Mouse (Mus musculus) lung, embryonic 14.5 days (tissue): ENCODE measurements around the gene Svop. TPM values are rescaled to one million over a fixed set of nuclear protein-coding genes. Genes with fewer than 3 reads are reported as not detected.

Source experiments
- ATAC-seq: fragments of 200-750 bp; cut with Nextera tagmentation; 2 replicates; pipeline ENCODE4 v1.8.0; 2017; ENCODE audit warnings: mild to moderate bottlenecking, moderate TSS enrichment, moderate library complexity; ENCODE audit not compliant: insufficient read depth
- DNase-seq: peaks from one replicate; pipeline ENCODE4 v3.0.0-alpha.2; 2015
- H3K27ac ChIP-seq: fragments of 300-500 bp; sonication (generic); 2 replicates; pipeline ENCODE4 v1.5.1; 2014; ENCODE audit warnings: low read depth, mild to moderate bottlenecking, moderate library complexity
- H3K27me3 ChIP-seq: fragments of 300-500 bp; sonication (generic); 2 replicates; pipeline ENCODE4 v1.6.1; 2014; ENCODE audit warnings: low read length, control low read depth; ENCODE audit not compliant: insufficient read depth
- H3K36me3 ChIP-seq: fragments of 300-500 bp; sonication (generic); 2 replicates; pipeline ENCODE4 v1.6.1; 2014; ENCODE audit warnings: control low read depth; ENCODE audit not compliant: insufficient read depth
- H3K4me1 ChIP-seq: fragments of 300-500 bp; sonication (generic); 2 replicates; pipeline ENCODE4 v1.6.1; 2014; ENCODE audit warnings: antibody characterized with exemption, control low read depth; ENCODE audit not compliant: insufficient read depth
- H3K4me2 ChIP-seq: fragments of 300-500 bp; sonication (generic); 2 replicates; pipeline ENCODE4 v1.6.1; 2014; ENCODE audit warnings: mild to moderate bottlenecking
- H3K4me3 ChIP-seq: fragments of 300-500 bp; sonication (generic); 2 replicates; pipeline ENCODE4 v1.5.1; 2014; ENCODE audit warnings: low read depth, low read length
- H3K9ac ChIP-seq: fragments of 300-500 bp; sonication (generic); 2 replicates; pipeline ENCODE4 v1.6.1; 2014
- H3K9me3 ChIP-seq: fragments of 300-500 bp; sonication (generic); 2 replicates; pipeline ENCODE4 v1.6.1; 2016; ENCODE audit warnings: low read depth, low read length, control low read depth
- CTCF ChIP-seq: IDR thresholded peaks from 2 replicates; pipeline ENCODE4 v1.5.1; 2016; ENCODE audit warnings: antibody characterized with exemption, low read depth
- WGBS: fragments of 180-500 bp; shearing (Covaris S2); extraction: QIAGEN DNeasy Blood & Tissue Kit; methylation state at CpG from one replicate; pipeline ENCODE4 v1.1.7; 2014; 5-methylcytosine and 5-hydroxymethylcytosine counted together
- polyA plus RNA-seq: library from polyadenylated mRNA; unstranded; fragments of >200 nt; fragmentation: Nextera tagmentation; extraction: Ambion mirVana; gene quantifications from 2 replicates; pipeline ENCODE4 v1.2.1, GENCODE M21; 2014

Gene Svop
- polyA plus RNA-seq, 1 experiment from 2014 or later, result 0.22 TPM

GRCm38 (mm10) chr5:114102807-114103206 is 11.4 kb upstream of the Svop start:
- no peaks in the 10 kb centered on the region for H3K27me3 ChIP-seq
- peaks cover 9% of the 10 kb centered on the region for H3K4me1 ChIP-seq
- DNase-seq (no peak), ATAC-seq (no peak)
- no peaks in the 10 kb centered on the region for H3K9me3 ChIP-seq
- H3K27ac ChIP-seq, result no peak overlapping the region
- H3K36me3 ChIP-seq, result peaks cover 38% of the 10 kb centered on the region; the same call in 1 of the 2 replicates
- H3K4me3 ChIP-seq, result no peak overlapping the region
- TF ChIP-seq CTCF, result no peak
- 83% methylated on average over 1 of the region's 1 CpGs for WGBS
- H3K4me2 ChIP-seq, result no peak overlapping the region
- H3K9ac ChIP-seq, result no peak overlapping the region

- Histone ChIP-seq H3K4me2 (no peak overlapping the region), H3K9ac (no peak overlapping the region), H3K36me3 (peaks cover 36% of the 10 kb centered on the region; the same call in 1 of the 2 replicates), H3K27me3 (no peaks in the 10 kb centered on the region), H3K4me3 (no peak overlapping the region), H3K27ac (no peak overlapping the region), H3K4me1 (peaks cover 9% of the 10 kb centered on the region), H3K9me3 (no peaks in the 10 kb centered on the region)
- ATAC-seq (no peak), DNase-seq (no peak)
- WGBS, result 83% methylated on average over 4 of the region's 4 CpGs
- no peak for TF ChIP-seq CTCF
Observed at GRCm38 (mm10) chr5:114101873-114102272, 10.5 kb upstream of the Svop start.

GRCm38 (mm10) chr5:114100390-114101099 is 9.2 kb upstream of the Svop start:
- peak overlapping the region; percentile 46; the same call in 1 of the 2 replicates for H3K27ac ChIP-seq

GRCm38 (mm10) chr5:114099709-114100389 is 8.5 kb upstream of the Svop start:
- Histone ChIP-seq H3K4me3 (peak overlapping the region; percentile 91), H3K27ac (peak overlapping the region; percentile 46; the same call in 1 of the 2 replicates), H3K27me3 (no peaks in the 10 kb centered on the region), H3K36me3 (peaks cover 16% of the 10 kb centered on the region; the same call in 1 of the 2 replicates), H3K4me1 (peaks cover 9% of the 10 kb centered on the region), H3K9ac (peak overlapping the region; percentile 89), H3K4me2 (peak overlapping the region; percentile 94), H3K9me3 (no peaks in the 10 kb centered on the region)
- TF ChIP-seq CTCF, result no peak
- 8% methylated on average over 37 of the region's 37 CpGs for WGBS
- ATAC-seq (peak; percentile 92), DNase-seq (peak; percentile 96)

More at GRCm38 (mm10) chr5:114100390-114101099, 9.2 kb upstream of the Svop start:
- Histone ChIP-seq H3K27me3 (no peaks in the 10 kb centered on the region), H3K4me1 (peaks cover 9% of the 10 kb centered on the region), H3K4me2 (peak overlapping the region; percentile 94), H3K4me3 (peak overlapping the region; percentile 91), H3K9me3 (no peaks in the 10 kb centered on the region), H3K36me3 (peaks cover 23% of the 10 kb centered on the region; the same call in 1 of the 2 replicates), H3K9ac (peak overlapping the region; percentile 89)
- WGBS, result 2% methylated on average over 62 of the region's 64 CpGs
- peak; percentile 16 for DNase-seq
- TF ChIP-seq CTCF, result no peak
- ATAC-seq, result peak; percentile 74

- no peak for TF ChIP-seq CTCF
- H3K36me3 ChIP-seq, result no peaks in the 10 kb centered on the region
Observed at GRCm38 (mm10) chr5:114090421-114091013, 853 bp downstream of the Svop start.

GRCm38 (mm10) chr5:114087875-114088480 is 3.4 kb downstream of the Svop start:
- WGBS, result 59% methylated on average over 12 of the region's 12 CpGs
- Histone ChIP-seq H3K4me1 (no peaks in the 10 kb centered on the region), H3K27ac (no peak overlapping the region), H3K27me3 (peaks cover 7% of the 10 kb centered on the region; the same call in 1 of the 2 replicates), H3K9me3 (no peaks in the 10 kb centered on the region), H3K36me3 (no peaks in the 10 kb centered on the region), H3K4me2 (no peak overlapping the region), H3K9ac (no peak overlapping the region), H3K4me3 (no peak overlapping the region)
- no peak for DNase-seq
- no peak for ATAC-seq
- no peak for TF ChIP-seq CTCF

More at GRCm38 (mm10) chr5:114090421-114091013, 853 bp downstream of the Svop start:
- DNase-seq (no peak), ATAC-seq (no peak)
- H3K4me1 ChIP-seq, result no peaks in the 10 kb centered on the region
- 25% methylated on average over 7 of the region's 7 CpGs for WGBS
- H3K9me3 ChIP-seq, result no peaks in the 10 kb centered on the region
- H3K9ac ChIP-seq, result no peak overlapping the region
- 0 out of 2 replicates have a peak overlapping the region, but pooled peaks have one; percentile 10 for H3K4me3 ChIP-seq
- peaks cover 7% of the 10 kb centered on the region; the same call in 1 of the 2 replicates for H3K27me3 ChIP-seq
- no peak overlapping the region for H3K27ac ChIP-seq
- no peak overlapping the region for H3K4me2 ChIP-seq
